Mouse (Mus musculus): ENCODE results near the gene Espl1. TPM values are rescaled to one million over a fixed set of nuclear protein-coding genes. Genes with fewer than 3 reads are reported as not detected.

Gene Espl1
- polyA plus RNA-seq, 1 experiment from 2014 or later, result 13.5 TPM

DNA sequence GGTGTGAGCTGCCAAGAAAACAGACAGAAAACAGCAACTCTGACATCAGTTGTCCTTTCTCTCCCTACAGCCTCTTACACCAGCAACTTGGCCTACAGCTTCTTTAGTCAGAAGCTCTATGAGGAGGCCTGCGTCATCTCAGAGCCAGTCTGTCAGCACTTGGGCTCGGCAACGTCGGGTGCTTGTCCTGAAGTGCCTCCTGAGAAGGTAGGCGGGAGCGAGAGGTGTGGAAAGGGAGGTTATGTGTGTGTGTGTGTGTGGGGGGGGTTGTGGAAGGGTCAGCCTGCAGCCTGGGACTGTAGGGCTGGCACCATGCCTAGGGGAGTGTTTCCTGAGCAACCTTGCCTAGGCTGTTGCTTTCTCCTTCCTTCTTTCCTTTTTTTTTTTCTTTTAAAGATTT is 6.5 kb downstream of the Espl1 start:
- 30% methylated on average over 6 of the region's 6 CpGs for WGBS
- Histone ChIP-seq H3K27me3 (ENCODE audit: control insufficient read depth, insufficient read depth, low read length) (no peaks in the 10 kb centered on the region), H3K27ac (replicated peaks in 1 of 2; ENCODE audit: control insufficient read depth in 1 of 2, insufficient read depth in 1 of 2, low read depth in 2 of 2, low read length in 2 of 2) (peak overlapping the region; percentile 27 to 50; a peak in 1 of 4 replicates), H3K36me3 (ENCODE audit: control insufficient read depth, insufficient read depth, low read length) (peaks cover 80% of the 10 kb centered on the region), H3K9ac (ENCODE audit: low read length) (no peak overlapping the region), H3K4me1 (ENCODE audit: control insufficient read depth in 2 of 2, insufficient read depth in 2 of 2, low read length in 2 of 2) (no peaks in the 10 kb centered on the region), H3K9me3 (ENCODE audit: control insufficient read depth, low read length) (no peaks in the 10 kb centered on the region), H3K4me3 (ENCODE audit: control insufficient read depth in 1 of 2, insufficient read depth in 1 of 2, low read depth in 1 of 2, low read length in 2 of 2) (no peak overlapping the region), H3K4me2 (ENCODE audit: low read length) (no peak overlapping the region)
- peak; percentile 85 for ATAC-seq (ENCODE audit: insufficient number of reproducible peaks, insufficient read depth, low FRiP score, low read depth)

DNA sequence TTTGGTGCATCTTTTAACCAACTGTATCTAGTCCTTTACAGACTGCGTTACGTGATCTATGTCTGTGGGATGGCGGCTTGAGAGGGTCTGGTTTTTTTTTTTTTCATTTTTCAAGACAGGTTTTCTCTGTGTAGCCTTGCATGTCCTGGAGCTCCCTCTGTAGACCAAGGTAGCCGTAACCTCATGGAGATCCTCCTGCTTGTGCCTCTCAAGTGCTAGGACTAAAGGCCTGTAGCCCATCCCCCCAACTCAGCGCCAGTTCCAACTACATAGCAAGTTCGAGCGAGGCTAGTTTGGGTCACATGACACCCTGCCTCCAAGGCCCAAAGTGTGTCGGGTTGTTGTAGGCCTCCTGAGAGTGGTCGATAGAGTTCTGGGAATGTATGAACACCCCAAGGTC is 12.7 kb downstream of the Espl1 start:
- no peak overlapping the region for H3K9ac ChIP-seq (ENCODE audit: low read length)
- no peak overlapping the region for H3K4me3 ChIP-seq (ENCODE audit: control insufficient read depth in 1 of 2, insufficient read depth in 1 of 2, low read depth in 1 of 2, low read length in 2 of 2)
- H3K27ac ChIP-seq (replicated peaks in 1 of 2; ENCODE audit: control insufficient read depth in 1 of 2, insufficient read depth in 1 of 2, low read depth in 2 of 2, low read length in 2 of 2), result no peak overlapping the region
- H3K4me2 ChIP-seq (ENCODE audit: low read length), result no peak overlapping the region
- H3K36me3 ChIP-seq (ENCODE audit: control insufficient read depth, insufficient read depth, low read length), result peaks cover 96% of the 10 kb centered on the region
- H3K9me3 ChIP-seq (ENCODE audit: control insufficient read depth, low read length), result no peaks in the 10 kb centered on the region
- 80% methylated on average over 9 of the region's 9 CpGs for WGBS
- ATAC-seq (ENCODE audit: insufficient number of reproducible peaks, insufficient read depth, low FRiP score, low read depth), result no peak
- H3K4me1 ChIP-seq (ENCODE audit: control insufficient read depth in 2 of 2, insufficient read depth in 2 of 2, low read length in 2 of 2), result no peaks in the 10 kb centered on the region
- H3K27me3 ChIP-seq (ENCODE audit: control insufficient read depth, insufficient read depth, low read length), result no peaks in the 10 kb centered on the region

DNA sequence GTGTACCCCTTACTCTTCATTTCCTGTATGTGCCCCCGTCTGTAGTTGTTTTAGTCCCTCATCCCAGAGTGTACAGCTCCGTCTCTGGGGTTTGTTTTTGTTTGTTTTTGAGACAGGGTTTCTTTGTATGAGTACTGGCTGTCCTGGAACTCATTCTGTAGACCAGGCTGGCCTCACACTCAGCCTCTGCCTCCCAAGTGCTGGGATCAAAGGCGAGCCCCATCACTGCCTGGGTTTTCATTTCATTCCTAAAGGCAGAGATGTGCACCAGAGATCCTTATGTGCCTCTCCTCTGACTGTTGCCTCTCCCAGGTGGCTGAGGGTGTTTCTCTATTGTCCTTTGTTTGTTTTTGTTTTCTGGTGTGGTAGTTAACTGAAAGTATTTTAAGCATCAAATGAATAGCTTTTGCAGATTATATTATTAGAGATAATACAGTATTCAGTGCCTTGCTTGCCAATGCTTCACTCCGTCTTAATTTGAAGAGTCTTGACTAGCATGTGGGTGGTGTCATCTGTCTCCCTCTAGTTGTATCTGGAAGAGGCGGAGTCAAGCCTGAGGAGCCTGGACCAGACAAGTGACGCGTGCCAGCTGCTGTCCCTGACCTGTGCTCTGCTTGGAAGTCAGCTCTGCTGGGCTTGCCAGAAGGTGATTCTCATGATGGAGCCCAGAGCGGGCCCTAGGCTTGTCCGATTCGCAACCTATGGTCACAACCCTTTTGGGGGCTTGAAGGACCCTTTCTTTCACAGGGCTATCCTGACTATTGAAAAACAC is 14.2 kb downstream of the Espl1 start:
- H3K4me2 ChIP-seq (ENCODE audit: low read length), result no peak overlapping the region
- no peak overlapping the region for H3K27ac ChIP-seq (replicated peaks in 1 of 2; ENCODE audit: control insufficient read depth in 1 of 2, insufficient read depth in 1 of 2, low read depth in 2 of 2, low read length in 2 of 2)
- WGBS, result 63% methylated on average over 10 of the region's 10 CpGs
- no peak; the same call in 1 of the 2 replicates for ATAC-seq (ENCODE audit: insufficient number of reproducible peaks, insufficient read depth, low FRiP score, low read depth)
- H3K36me3 ChIP-seq (ENCODE audit: control insufficient read depth, insufficient read depth, low read length), result peaks cover 96% of the 10 kb centered on the region
- H3K9me3 ChIP-seq (ENCODE audit: control insufficient read depth, low read length), result no peaks in the 10 kb centered on the region
- H3K27me3 ChIP-seq (ENCODE audit: control insufficient read depth, insufficient read depth, low read length), result no peaks in the 10 kb centered on the region
- H3K9ac ChIP-seq (ENCODE audit: low read length), result no peak overlapping the region
- no peaks in the 10 kb centered on the region for H3K4me1 ChIP-seq (ENCODE audit: control insufficient read depth in 2 of 2, insufficient read depth in 2 of 2, low read length in 2 of 2)
- no peak overlapping the region for H3K4me3 ChIP-seq (ENCODE audit: control insufficient read depth in 1 of 2, insufficient read depth in 1 of 2, low read depth in 1 of 2, low read length in 2 of 2)

DNA sequence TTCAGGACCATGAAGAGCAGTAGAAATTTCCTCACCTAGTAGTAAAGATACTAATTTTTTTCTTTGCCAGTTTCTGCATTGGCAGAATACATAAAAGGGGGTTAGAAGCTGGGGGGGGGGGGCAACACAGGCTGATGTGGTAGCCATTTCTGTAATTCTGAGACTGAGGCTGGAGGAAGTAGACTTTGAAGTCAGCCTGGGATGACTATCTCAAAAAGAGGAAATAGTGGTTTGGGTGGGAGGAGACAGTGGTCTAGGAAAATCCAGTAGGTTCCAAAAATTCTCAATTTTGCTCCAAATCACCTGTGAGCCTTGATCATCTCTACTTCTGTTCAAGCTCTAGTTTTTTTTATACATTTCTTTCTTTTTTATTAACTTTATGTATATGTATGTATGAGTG is 15.4 kb downstream of the Espl1 start:
- peaks cover 96% of the 10 kb centered on the region for H3K36me3 ChIP-seq (ENCODE audit: control insufficient read depth, insufficient read depth, low read length)
- H3K27me3 ChIP-seq (ENCODE audit: control insufficient read depth, insufficient read depth, low read length), result no peaks in the 10 kb centered on the region
- no peaks in the 10 kb centered on the region for H3K4me1 ChIP-seq (ENCODE audit: control insufficient read depth in 2 of 2, insufficient read depth in 2 of 2, low read length in 2 of 2)
- H3K4me3 ChIP-seq (ENCODE audit: control insufficient read depth in 1 of 2, insufficient read depth in 1 of 2, low read depth in 1 of 2, low read length in 2 of 2), result no peak overlapping the region
- no peaks in the 10 kb centered on the region for H3K9me3 ChIP-seq (ENCODE audit: control insufficient read depth, low read length)
- H3K27ac ChIP-seq (replicated peaks in 1 of 2; ENCODE audit: control insufficient read depth in 1 of 2, insufficient read depth in 1 of 2, low read depth in 2 of 2, low read length in 2 of 2), result no peak overlapping the region
- no peak overlapping the region for H3K4me2 ChIP-seq (ENCODE audit: low read length)
- H3K9ac ChIP-seq (ENCODE audit: low read length), result no peak overlapping the region
- no peak for ATAC-seq (ENCODE audit: insufficient number of reproducible peaks, insufficient read depth, low FRiP score, low read depth)

DNA sequence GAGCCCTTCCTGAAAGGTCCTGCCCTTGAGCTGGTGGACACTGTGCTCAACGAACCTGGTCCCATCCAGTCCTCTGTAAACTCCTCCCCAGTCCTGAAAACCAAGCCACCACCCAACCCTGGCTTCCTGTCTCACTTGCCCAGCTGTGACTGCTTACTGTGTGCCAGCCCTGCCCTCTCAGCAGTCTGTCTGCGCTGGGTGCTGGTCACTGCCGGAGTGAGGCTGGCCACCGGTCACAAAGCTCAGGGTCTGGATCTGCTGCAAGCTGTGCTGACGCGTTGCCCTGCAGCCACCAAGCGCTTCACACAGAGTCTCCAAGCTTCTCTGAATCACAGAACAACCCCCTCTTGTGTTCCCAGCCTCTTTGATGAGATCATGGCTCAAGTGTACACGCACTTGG is 19.2 kb downstream of the Espl1 start:
- 88% methylated on average over 8 of the region's 8 CpGs for WGBS
- Histone ChIP-seq H3K9ac (ENCODE audit: low read length) (no peak overlapping the region), H3K4me3 (ENCODE audit: control insufficient read depth in 1 of 2, insufficient read depth in 1 of 2, low read depth in 1 of 2, low read length in 2 of 2) (no peak overlapping the region)

DNA sequence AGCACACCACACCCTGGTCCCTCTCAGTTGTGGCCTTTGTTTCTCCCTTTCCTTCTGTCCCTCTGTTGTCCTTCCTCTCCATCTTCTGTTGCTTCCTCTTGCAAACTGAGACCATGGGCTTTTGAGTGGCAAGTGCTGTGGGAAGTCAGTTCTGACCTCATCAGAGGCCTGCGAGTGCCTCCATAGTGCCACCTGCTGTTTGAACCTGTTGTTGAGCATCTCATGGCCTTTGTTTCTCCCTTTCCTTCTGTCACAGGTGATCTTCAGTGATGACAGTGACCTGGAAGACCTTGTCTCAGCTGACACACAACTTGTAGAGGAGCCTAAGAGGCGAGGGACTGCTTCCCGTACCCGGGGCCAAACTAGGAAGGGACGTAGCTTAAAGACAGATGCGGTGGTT is 20.2 kb downstream of the Espl1 start:
- ATAC-seq (ENCODE audit: insufficient number of reproducible peaks, insufficient read depth, low FRiP score, low read depth), result no peak; the same call in 1 of the 2 replicates
- WGBS, result 83% methylated on average over 6 of the region's 6 CpGs
- Histone ChIP-seq H3K4me2 (ENCODE audit: low read length) (no peak overlapping the region), H3K4me3 (ENCODE audit: control insufficient read depth in 1 of 2, insufficient read depth in 1 of 2, low read depth in 1 of 2, low read length in 2 of 2) (no peak overlapping the region), H3K27me3 (ENCODE audit: control insufficient read depth, insufficient read depth, low read length) (no peaks in the 10 kb centered on the region), H3K4me1 (ENCODE audit: control insufficient read depth in 2 of 2, insufficient read depth in 2 of 2, low read length in 2 of 2) (no peaks in the 10 kb centered on the region), H3K27ac (replicated peaks in 1 of 2; ENCODE audit: control insufficient read depth in 1 of 2, insufficient read depth in 1 of 2, low read depth in 2 of 2, low read length in 2 of 2) (no peak overlapping the region), H3K36me3 (ENCODE audit: control insufficient read depth, insufficient read depth, low read length) (peaks cover 94% of the 10 kb centered on the region), H3K9ac (ENCODE audit: low read length) (no peak overlapping the region), H3K9me3 (ENCODE audit: control insufficient read depth, low read length) (no peaks in the 10 kb centered on the region)

More for the DNA sequence above, 19.2 kb downstream of the Espl1 start:
- H3K4me1 ChIP-seq (ENCODE audit: control insufficient read depth in 2 of 2, insufficient read depth in 2 of 2, low read length in 2 of 2), result no peaks in the 10 kb centered on the region
- no peaks in the 10 kb centered on the region for H3K9me3 ChIP-seq (ENCODE audit: control insufficient read depth, low read length)
- no peaks in the 10 kb centered on the region for H3K27me3 ChIP-seq (ENCODE audit: control insufficient read depth, insufficient read depth, low read length)
- peaks cover 93% of the 10 kb centered on the region for H3K36me3 ChIP-seq (ENCODE audit: control insufficient read depth, insufficient read depth, low read length)
- no peak overlapping the region for H3K27ac ChIP-seq (replicated peaks in 1 of 2; ENCODE audit: control insufficient read depth in 1 of 2, insufficient read depth in 1 of 2, low read depth in 2 of 2, low read length in 2 of 2)
- no peak for ATAC-seq (ENCODE audit: insufficient number of reproducible peaks, insufficient read depth, low FRiP score, low read depth)
- no peak overlapping the region for H3K4me2 ChIP-seq (ENCODE audit: low read length)

DNA sequence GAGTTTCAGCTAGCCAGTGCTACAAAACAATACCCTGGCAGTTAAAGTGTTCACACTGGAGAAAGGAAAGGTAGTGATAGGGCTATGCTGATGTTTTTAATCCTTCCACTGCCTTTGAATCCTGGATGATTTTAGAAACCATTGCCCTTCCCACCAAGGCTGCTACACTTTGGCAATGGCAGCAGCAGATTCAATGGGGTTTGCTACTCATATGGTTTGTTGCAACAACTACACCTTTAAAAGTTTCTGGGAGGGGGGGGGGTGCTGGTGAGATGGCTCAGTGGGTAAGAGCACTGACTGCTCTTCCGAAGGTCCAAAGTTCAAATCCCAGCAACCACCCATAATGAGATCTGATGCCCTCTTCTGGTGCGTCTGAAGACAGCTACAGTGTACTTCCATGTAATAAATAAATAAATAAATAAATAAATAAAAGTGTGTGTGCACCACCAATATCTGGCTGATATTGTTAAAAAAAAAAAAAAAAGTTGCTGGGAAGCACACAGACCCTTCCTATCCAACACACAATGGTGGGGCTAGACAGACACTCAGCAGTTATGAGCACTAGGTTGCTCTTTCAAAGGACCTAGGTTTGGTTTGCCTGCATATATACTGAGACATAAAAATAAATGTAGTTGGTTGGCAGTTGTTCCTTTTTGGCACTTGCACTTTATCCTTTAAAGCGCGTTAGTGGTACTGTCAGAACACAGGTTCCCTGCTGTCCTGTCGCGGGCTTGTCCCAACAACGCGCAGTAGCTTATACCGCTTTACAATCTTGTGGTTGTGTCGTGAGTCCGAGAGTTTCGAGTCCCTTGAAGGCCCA is 28.8 kb downstream of the Espl1 start:
- Histone ChIP-seq H3K4me3 (ENCODE audit: control insufficient read depth in 1 of 2, insufficient read depth in 1 of 2, low read depth in 1 of 2, low read length in 2 of 2) (no peak overlapping the region), H3K4me2 (ENCODE audit: low read length) (peak overlapping the region; percentile 86), H3K36me3 (ENCODE audit: control insufficient read depth, insufficient read depth, low read length) (peaks cover 69% of the 10 kb centered on the region), H3K9me3 (ENCODE audit: control insufficient read depth, low read length) (no peaks in the 10 kb centered on the region), H3K27ac (replicated peaks in 1 of 2; ENCODE audit: control insufficient read depth in 1 of 2, insufficient read depth in 1 of 2, low read depth in 2 of 2, low read length in 2 of 2) (no peak overlapping the region), H3K4me1 (ENCODE audit: control insufficient read depth in 2 of 2, insufficient read depth in 2 of 2, low read length in 2 of 2) (peaks cover 4 to 10% of the 10 kb centered on the region in 2 experiments; a peak in 3 of 4 replicates), H3K9ac (ENCODE audit: low read length) (no peak overlapping the region), H3K27me3 (ENCODE audit: control insufficient read depth, insufficient read depth, low read length) (no peaks in the 10 kb centered on the region)
- WGBS, result 76% methylated on average over 12 of the region's 12 CpGs
- no peak for ATAC-seq (ENCODE audit: insufficient number of reproducible peaks, insufficient read depth, low FRiP score, low read depth)
